Mouse (Mus musculus): ENCODE results near the gene Nagpa. TPM values are rescaled to one million over a fixed set of nuclear protein-coding genes. Genes with fewer than 3 reads are reported as not detected.
"Not testable (repeated sequence)": the region's sequence is repeated elsewhere in the genome, so short reads cannot be mapped to it uniquely, and the experiment has no call there.

The Nagpa gene
- total RNA-seq (2021) = 1 to 10 TPM; 6.5 to 6.7 TPM
- long read RNA-seq, experiment 1, transcript Nagpa-201 (10 exons, 2,143 nt) = major isoform, 6 of 17 reads
- long read RNA-seq, experiment 1, partial matches to known transcripts = 2 of 17 reads
- long read RNA-seq, experiment 1, other reads (novel, unspliced or antisense) = 9 of 17 reads
- long read RNA-seq, experiment 2, partial matches to known transcripts = 0 of 13 reads
- long read RNA-seq, experiment 2, other reads (novel, unspliced or antisense) = 9 of 13 reads

DNA sequence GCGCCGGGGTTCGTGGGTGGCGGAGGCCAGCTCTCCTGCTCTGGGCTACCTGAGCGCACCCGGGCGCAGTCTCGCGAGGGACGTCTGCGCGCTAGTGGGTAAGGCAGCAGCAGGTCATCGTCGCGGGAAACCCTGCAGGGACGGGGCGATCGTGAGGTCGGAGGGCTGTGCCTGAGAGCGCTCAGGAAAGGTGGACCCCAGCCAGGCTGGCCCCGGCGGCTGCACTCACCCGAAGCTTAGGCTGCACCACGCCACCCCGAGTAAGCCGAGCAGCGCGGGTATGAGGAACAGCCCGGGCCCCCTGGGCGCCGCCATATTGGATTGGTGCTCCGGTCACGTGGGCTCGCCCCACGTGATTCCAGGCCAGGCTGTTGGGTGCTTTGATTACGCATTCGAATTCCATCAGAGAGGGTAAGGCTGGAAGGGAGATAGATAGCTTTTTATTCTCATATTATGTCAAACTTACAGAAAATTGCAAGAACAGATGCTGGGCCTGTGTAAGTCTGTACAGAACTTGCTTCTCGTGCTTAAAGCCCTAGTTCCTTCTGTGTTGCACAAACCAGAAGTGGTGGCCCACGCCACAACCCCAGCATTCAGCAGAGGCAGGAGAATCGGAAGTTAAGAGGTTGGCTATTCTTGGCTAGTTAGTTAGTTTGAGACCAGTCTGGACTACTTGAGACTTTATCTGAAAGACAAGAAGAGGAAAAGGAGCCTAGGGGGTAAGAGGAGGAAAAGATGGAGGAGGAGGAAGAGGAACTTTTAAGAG is at the start of gene Nagpa:
TSS of gene Nagpa (minus strand) at position 345 of the 766 bp plus-strand sequence.
- intact Hi-C loops (cut with DNase I) = loop anchor here (5.0 kb wide), 1 partner anchor 38 kb away; no protein-coding TSS in a partner anchor
- peak; percentile 58 to 75 for DNase-seq

DNA sequence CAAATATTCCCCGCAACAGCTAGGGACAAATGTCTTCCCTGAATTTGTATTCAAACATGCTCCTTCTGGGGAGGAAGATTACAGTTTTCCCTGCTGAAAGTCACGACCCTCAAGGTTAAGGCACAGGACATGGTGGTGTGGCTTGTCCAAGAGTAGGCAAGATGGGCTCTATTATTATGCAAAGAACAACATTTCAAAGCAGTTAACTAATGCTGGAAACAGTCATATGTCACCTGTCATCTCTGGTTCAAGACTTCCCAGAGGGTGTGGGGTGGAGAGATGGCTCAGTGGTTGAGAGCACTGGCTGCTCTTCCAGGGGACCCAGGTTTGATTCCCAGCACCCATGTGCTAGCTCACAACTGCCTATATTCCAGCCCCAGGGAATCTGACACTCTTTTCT is 48.4 kb upstream of the Nagpa start:
- DNase-seq = no peak
- intact Hi-C loops (cut with DNase I) = no loop called here

DNA sequence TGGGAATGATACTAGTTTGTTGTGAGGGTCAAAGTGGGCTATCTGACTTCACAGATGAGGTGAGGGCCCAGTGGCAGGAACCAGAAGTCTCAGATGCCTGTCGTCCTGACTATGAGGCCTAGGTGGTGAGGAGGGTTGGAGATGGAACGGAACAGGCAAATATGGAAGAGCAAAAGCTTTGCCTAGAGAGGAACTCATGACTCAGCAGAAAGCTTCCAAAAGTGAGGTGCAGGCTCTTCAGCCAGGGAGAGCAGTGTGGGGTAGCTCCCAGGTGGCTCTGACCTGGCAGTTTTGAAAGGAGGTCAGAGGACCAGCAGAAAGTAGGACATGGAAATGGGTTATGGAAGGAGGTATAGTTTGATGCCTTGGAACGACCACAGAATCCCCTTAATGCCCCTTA is 47.1 kb upstream of the Nagpa start:
- intact Hi-C loops (cut with DNase I) = no loop called here
- DNase-seq = no peak

DNA sequence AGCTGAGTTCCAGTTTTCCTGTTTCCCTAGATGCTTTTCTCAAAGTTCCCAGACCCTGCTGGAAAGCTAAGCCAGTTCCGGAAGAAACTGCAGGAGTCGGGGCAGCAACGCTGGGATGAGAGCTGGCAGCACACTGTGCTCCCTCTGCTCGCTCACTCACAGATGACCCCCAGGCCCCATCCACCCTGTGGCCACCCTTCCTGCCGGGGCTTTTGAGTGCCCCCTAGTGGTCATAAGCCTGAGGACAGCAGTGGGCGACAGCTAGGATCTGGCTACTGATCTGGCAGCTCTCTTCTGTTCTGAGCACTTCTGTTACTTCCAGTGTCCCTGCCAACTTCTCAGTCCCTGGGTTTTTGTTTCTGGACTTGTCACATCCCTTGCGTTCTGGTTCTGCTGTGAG is 40.6 kb upstream of the Nagpa start:
- intact Hi-C loops (cut with DNase I) = loop anchor here (5.0 kb wide), 1 partner anchor 42 kb away; the partner anchor contains the start of gene Nagpa
- peak; percentile 43 to 50 for DNase-seq

DNA sequence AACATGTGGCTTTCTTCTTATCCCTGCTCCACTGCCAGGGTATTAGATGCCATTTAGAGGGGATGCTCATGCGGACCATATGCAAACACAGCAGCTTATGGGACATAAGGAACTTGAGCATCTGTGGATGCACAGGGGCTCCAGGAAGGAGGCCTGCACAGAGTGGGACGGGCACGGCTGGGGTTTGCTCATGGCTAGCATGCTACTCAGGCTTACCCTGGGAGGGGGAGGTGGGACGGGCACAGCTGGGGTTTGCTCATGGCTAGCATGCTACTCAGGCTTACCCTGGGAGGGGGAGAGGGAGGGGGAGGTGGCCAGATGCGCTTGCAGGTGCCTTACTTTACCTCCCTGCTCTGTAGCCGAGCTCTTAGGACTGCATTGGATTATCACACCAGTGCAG is 39.1 kb upstream of the Nagpa start:
- intact Hi-C loops (cut with DNase I) = loop anchor here (5.0 kb wide), 1 partner anchor 41 kb away; the partner anchor contains the start of gene Nagpa
- DNase-seq = no peak

DNA sequence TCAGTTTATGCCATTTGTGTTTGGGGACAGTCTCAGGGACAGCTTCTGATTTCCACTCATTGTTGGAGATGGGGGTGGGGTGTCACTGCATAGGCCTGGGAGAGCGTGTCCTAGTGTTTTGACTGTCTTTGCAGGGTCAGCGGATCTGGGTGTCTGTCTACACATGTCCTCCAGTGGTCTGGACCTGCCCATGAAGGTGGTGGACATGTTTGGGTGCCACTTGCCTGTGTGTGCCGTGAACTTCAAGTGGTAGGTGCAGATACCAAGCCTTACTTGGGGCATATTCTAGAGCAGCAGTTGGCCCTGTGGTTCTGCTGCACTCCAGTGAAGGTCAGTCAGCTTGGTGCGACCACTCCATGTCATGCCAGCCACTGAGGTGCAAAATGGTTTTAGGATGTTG is 38.5 kb upstream of the Nagpa start:
- intact Hi-C loops (cut with DNase I) = loop anchor here (5.0 kb wide), 1 partner anchor 40 kb away; the partner anchor contains the start of gene Nagpa
- DNase-seq = no peak

DNA sequence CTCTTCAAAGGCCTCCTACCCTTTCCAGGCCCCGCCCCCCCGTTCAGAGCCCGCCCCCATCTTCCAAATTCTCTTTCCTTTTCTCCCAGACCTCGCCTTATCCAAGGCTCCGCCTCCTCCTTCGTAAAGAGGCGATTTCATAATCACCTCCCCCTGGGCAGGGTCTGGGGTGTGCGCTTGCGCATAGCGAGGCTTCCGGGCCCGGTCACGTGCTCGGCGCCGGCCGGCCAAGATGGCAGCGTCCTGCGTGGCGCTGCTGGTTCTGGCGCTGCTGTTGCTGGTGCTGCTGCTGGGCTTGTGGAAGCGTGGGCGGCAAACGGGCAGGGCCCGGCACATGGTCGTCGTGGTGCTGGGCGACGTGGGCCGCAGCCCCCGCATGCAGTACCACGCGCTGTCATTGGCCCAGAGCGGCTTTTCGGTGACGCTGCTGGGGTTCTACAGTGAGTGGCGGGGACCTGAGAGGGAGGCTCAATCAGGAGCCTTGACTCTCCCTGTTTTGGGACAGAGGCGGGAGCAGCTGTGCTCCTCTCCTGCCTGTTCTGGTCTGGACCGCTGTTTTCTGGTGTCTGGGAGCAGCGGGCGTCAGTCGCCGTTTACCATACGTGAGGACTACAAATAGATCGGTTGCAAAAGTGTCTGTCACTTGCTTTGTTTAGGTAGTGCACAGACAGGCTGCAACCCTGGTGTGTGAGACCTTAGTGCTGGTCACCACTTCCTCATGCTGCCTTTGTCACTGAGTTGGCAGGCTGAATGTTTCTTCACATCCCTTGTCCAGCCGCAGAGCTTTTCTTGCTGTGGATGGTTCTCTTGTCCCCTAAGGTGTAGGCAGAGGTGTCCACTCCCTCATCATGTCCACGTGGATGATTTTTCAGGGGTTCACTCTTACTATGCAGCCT is 29.9 kb upstream of the Nagpa start, which contains the start of gene Alg1:
TSS of gene Alg1 (plus strand) at position 204 of the 896 bp plus-strand sequence.
- peak; percentile 87 to 93 for DNase-seq
- intact Hi-C loops (cut with DNase I) = no loop called here

DNA sequence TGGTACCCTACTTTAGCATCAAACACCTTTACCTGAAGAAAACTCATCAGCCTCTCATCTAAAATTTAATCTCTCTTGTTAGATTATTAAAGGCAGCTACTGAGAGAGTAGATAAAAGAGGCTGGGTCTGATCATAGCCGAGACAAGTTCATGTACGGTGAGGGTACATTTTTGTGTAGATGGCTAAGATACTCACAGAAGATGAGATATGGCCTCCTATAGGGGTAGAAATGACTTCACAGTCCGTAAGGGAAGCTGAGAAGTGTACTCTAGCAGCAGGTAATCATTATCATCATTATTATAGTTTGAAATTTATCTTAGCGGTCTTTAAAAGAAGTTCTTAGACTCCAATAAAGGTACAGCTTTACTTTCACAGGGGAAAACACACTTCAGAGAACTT is 29.2 kb upstream of the Nagpa start:
- intact Hi-C loops (cut with DNase I) = no loop called here
- DNase-seq = no peak

DNA sequence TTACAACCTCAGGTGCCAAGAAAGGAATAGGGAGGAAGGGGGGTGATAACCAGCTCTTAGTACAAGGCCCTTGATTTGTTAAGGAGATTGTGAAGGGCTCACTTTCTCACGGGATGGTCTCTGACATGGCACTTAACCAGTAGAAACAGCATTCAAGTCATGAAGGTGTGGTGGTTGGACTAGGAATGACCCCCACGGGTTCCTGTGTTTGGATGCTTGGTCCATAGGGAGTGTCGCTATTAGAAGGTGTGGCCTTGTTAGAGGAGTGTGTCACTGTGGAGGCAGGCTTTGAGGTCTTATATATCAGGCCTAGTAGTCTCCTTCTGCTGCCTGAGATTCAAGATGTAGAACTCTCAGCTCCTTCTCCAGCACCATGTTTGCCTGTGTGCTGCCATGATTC is 24.3 kb upstream of the Nagpa start:
- intact Hi-C loops (cut with DNase I); DNase-seq: not testable (repeated sequence)

DNA sequence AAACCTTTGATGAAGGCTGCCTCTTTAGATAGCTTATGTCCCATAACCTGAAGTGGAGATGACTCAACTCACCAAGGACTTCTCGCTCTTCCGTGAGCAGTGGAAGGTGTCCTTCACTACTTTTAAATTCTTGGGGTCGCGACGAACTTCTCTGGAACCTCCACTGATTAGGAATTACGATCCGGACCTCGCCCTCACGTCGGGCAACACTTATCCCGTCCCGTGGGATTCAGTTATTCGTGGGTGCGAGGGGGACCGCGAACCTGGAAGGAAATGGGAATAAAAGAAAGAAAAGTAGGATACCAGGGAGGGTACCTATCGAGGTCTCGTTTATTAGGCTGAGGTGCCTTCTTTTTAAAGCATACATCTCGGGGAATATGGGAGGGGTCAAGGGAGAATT is 23.7 kb upstream of the Nagpa start:
- DNase-seq; intact Hi-C loops (cut with DNase I): not testable (repeated sequence)

DNA sequence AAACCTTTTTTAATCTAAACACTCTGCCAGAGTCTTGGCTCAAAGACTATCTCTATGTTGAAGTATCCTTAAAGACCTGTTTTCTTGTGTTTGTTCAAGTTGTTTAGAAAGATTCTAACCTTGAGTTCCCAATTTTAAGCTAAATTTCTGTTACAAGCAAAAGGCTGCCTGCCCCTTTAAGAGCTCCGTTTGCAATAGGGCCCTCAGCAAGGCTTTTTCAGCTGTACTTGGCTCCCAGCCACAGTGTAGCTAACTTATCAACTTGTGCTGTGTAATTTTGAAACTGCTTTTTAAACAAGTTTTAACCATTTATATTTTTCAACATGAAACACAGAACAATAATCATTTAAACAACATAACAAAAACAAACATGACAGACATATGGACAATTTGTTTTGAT is 22.7 kb upstream of the Nagpa start:
- DNase-seq; intact Hi-C loops (cut with DNase I): not testable (repeated sequence)

DNA sequence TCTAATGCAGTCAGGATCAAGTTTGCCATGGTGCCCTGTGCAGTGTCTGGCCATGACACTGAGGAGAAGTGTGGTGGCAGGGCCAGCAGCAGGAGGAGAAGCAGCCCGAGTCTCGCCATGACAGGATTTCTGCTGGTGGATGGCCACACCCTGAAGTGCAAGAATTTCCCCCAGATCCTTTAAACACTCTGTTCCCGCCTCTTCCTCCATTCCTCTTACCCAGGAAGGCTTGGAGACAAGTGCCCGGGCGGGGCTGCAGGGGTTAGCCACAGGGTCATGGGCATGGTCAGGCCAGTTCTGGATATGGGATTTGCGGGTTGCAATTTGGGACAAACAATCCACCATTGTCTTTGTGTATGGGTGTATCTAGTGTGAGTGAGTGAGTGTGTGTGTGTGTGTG is 18.3 kb upstream of the Nagpa start, which contains the start of gene AU021092:
TSS of gene AU021092 (minus strand) at position 160 of the 400 bp plus-strand sequence.
- DNase-seq = no peak
- intact Hi-C loops (cut with DNase I) = no loop called here

DNA sequence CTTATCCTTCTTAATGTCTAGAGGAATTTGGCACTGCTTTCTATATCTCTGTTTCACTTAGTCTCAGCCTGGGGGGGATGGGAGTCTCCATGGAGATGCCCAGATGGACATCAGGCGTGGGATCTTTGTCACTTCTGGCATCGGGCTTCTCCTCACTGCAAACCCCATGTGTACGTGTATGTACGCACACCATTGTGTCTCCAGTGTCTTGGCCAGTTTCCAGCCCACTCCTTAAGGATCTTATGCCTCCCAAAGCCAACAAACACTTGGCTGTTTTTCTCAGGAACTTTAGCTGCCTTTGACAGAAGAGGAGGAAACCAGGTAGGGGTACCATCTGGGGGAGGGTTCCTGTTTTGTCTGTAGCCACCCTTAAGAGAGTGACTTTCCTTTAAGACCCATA is 17.6 kb upstream of the Nagpa start:
- intact Hi-C loops (cut with DNase I) = no loop called here
- DNase-seq = no peak

DNA sequence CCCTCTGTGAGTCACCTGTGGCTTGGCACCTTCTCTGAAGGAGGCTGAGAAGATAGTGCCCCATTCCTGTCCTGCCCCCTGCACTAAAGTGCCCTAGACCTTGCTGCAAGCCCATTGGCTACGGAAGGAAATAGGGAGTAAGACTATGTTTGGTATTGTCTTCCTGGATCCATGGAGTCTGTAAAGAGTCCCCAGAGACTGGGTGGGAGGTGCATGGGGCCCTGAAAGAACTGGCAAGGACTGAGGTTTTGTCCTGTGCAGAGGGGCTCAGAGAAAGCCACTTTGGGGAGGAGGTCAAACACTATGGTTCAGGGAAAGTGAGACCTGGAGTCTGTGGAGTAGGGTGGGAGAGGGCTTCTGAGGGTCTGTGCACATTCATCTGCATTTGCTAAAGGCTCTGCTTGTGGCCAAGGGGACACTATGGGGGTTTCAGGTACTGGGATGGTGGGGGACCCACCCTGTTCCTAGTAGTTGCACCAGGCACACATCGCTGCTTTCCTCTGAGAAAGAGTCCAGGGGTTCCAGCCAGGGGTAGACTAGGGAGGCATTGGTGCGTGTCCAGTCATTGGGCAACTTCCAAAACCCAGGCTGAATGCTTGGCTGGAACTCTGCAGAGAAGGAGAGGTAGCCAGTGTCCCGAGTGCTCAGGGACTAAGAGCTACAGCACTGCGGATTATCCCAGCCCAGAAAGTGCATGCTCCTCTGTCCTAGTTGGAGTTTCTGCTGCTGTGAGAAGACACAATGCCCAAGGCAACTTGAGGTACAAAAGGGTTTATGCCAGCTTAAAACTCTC is 13.7 kb upstream of the Nagpa start:
- intact Hi-C loops (cut with DNase I) = no loop called here
- no peak for DNase-seq

DNA sequence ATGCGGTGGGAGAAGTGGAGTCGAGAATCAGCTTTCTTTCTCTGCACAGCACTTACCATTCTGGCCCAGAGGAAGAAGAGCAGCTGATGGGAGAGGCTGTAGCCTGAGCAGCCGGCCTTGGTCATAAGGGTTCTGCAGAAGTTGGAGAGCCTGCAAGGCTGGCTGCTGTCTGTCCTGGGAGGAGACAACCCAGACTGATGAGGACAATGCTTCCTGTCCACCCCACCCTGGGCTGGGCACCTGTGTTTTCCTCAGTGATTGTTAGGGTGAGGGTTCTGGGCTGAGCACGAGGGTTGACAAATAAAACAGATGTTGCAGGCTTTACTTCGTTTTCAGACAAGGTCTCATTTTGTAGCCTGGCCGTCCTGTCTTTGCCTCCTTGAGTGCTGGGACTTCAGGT is 12.9 kb upstream of the Nagpa start:
- DNase-seq = no peak
- intact Hi-C loops (cut with DNase I) = no loop called here

DNA sequence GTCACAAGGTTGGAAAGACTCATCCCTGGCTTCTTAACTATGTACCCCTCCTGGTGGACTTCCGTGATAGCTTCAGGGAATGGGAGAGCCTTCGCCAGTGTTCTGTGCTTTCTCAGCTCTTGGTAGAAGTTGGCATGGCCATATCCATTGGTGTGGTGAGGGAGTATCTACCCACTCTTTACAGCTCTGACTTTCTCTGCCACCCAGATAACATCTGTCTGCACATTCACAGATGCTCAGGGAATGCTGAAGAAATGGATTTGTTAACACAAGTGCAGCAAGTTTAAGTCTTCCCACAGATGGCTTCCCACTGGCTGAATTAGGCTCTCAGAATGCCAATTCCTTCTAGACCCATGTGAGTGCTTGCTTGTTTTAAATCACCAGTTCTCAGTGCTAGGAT is 10.3 kb upstream of the Nagpa start:
- intact Hi-C loops (cut with DNase I) = no loop called here
- no peak for DNase-seq

DNA sequence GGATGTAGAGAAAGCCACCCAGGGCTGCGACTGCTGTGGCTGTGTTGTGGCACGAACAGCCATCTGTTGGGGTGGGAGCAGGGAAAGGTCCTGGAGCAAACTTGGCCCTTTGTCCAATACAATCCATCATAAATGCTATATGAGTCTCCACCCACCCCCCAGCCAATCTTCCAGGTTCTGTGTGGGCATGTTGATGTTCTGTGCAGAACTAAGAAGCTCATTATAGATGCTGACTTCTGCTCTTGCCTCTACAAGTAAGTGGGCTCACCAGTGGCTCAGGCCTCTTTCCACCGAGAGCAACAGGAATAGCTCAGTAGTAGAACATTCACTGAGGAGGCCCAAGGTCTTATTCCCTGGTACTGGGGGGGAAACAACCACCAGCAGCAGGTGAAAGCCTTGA is 8.3 kb upstream of the Nagpa start:
- DNase-seq = no peak
- intact Hi-C loops (cut with DNase I) = no loop called here

DNA sequence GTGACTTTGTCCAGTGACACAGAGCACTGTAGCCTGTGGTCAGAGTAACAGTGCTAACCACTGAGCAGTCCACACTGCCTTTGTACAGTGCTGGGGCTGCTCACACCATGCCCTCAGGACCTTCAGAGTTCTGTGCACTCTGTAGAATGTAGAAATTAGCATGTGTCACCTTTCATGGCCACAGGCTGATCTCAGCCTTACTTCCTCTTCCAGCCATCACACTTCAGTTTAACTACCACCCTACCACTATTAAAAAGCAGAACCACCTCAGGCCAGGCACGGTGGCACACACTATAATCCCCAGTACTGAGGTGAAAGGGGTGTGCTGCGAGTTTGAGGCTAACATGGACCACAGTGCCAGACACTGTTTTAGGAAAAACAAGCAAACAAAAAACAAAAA is 6.6 kb upstream of the Nagpa start:
- no peak for DNase-seq
- intact Hi-C loops (cut with DNase I) = no loop called here

DNA sequence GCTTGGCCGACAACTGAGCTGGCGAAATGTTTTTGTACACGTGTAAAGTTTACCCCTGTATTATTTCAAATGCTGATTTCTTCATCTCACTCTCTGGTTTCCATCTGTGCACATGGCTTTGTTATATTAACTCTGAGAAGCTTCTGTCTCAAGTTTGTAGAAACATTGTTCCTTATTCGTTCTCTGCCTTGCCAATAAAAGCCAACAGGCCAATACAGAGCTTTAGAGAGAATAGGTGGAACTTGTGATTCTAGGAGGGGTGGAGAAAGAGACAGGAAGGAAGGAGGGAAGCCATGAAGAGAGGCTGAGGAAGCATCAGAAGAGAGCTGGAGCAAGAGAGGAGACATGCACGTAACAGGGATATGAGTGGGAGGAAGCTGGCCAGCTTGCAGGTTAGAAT is 2.2 kb upstream of the Nagpa start:
- DNase-seq = no peak
- intact Hi-C loops (cut with DNase I) = no loop called here

DNA sequence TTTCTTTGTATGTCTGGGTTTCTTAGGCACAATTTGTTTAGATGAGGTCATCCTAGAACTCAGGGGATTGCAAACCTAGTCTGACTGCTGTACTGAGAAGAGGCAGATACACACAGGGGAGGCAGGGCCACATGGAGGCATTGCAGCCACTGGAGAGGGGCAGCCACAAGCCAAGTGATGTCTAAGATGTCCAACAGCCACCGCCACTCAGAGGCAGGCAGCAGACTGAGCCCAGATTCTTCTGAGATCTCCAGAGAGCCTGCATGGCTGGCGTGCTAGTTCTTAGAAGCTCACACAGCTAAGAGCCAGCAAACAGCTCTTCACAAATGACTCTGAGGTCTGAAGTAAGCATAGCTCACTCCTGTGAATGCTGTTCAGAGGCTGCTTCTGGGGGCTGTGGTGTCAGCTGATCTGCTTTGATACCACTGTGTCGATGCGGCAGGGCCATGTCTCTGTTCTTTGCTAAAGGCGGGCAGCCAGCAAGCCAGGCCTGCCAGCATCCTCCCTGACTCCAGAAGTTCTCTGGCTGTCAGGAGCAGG is 1.7 kb upstream of the Nagpa start:
- intact Hi-C loops (cut with DNase I) = no loop called here
- DNase-seq = no peak
